Mouse (Mus musculus): ENCODE results near the gene Gnb5. TPM values are rescaled to one million over a fixed set of nuclear protein-coding genes. Genes with fewer than 3 reads are reported as not detected.

The Gnb5 gene
- total and polyA plus RNA-seq, 2 experiments, result 0.74 to 0.78 TPM

DNA sequence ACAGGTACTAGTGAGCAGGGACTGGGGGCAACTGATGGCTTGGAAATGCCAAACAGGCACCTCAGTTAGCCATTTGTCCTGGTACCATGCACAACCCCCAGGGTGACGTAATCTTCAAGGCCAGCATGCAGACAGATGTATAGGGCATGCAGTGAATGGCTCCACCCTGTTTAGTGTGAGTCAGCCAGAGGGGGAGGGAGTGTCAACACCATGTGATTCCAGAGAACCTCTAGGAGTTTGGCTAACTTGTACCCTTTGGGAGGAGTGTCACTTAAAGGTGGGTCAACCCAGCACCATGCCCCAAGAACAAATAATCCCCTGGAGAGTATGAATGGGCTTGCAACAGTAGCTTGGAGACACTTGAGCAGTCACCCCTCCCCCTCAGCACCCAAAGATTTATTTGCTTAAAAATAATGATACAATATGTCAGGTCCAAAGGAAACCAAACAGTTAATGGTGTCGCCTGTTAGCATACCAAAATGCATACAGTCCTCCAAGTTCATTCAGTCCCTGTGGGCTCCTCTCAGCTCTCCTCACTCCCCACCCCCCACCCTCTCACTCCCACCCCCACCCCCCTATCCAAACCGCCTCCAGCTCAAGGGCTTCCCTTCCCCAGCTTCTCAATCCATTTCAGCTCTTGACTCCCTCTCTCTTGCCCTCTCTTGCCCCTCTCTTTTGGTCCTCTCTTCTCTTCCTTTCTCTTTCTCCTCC is 41.9 kb upstream of the Gnb5 start:
- H3K79me2 ChIP-seq (ENCODE audit: control insufficient read depth, insufficient read depth, low read length), result no peaks in the 10 kb centered on the region
- H3K27me3 ChIP-seq (ENCODE audit: control insufficient read depth, insufficient read depth, low read length), result no peaks in the 10 kb centered on the region
- no peak overlapping the region for H3K9ac ChIP-seq (ENCODE audit: low read depth, low read length)
- H3K36me3 ChIP-seq (ENCODE audit: control insufficient read depth, insufficient read depth, low read length), result no peaks in the 10 kb centered on the region
- no peak overlapping the region for H3K27ac ChIP-seq (replicated peaks; ENCODE audit: insufficient read depth, low read depth, low read length)
- TF ChIP-seq CTCF (IDR thresholded peaks at IDR 0.05; ENCODE audit: low read depth, low read length) (no peak), POLR2A (IDR thresholded peaks at IDR 0.05; ENCODE audit: extremely low read depth, insufficient read depth, low read length) (no peak)
- H3K4me3 ChIP-seq (ENCODE audit: insufficient read depth, low read depth, low read length), result no peak overlapping the region
- no peak for DNase-seq (ENCODE audit: extremely low read depth, low read depth, low spot score)
- H3K4me1 ChIP-seq (ENCODE audit: control insufficient read depth, insufficient read depth, low read length), result no peaks in the 10 kb centered on the region
- WGBS, result 90% methylated on average over 3 of the region's 3 CpGs

DNA sequence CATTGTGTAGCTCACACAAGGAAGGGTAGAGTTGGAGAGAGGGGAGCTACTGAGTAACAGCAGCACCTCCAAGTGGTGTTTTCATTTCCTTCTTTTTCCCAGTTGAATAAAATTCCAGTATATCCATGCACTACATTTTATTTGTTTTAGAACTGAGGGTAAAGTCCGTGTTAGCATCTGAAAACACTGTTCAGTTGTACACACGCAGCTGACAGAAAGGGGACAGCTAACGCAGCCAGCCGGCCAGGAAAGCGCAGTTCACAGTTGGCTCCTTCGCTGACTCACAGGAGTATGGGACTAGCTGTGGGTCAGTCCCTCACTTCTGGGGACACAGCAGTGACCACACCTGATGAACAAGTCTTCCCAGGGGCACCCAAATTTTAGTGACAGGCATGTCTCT is 38.9 kb upstream of the Gnb5 start:
- Histone ChIP-seq H3K27me3 (ENCODE audit: control insufficient read depth, insufficient read depth, low read length) (no peaks in the 10 kb centered on the region), H3K4me3 (ENCODE audit: insufficient read depth, low read depth, low read length) (no peak overlapping the region), H3K4me1 (ENCODE audit: control insufficient read depth, insufficient read depth, low read length) (0 out of 2 replicates have a peak, but pooled peaks cover 2% of the 10 kb centered on the region), H3K79me2 (ENCODE audit: control insufficient read depth, insufficient read depth, low read length) (no peaks in the 10 kb centered on the region), H3K27ac (replicated peaks; ENCODE audit: insufficient read depth, low read depth, low read length) (no peak overlapping the region), H3K9ac (ENCODE audit: low read depth, low read length) (no peak overlapping the region), H3K36me3 (ENCODE audit: control insufficient read depth, insufficient read depth, low read length) (no peaks in the 10 kb centered on the region)
- DNase-seq (ENCODE audit: extremely low read depth, low read depth, low spot score), result peak; percentile 33
- no peak for TF ChIP-seq POLR2A (IDR thresholded peaks at IDR 0.05; ENCODE audit: extremely low read depth, insufficient read depth, low read length)
- no peak for TF ChIP-seq CTCF (IDR thresholded peaks at IDR 0.05; ENCODE audit: low read depth, low read length)
- WGBS, result 28% methylated on average over 6 of the region's 6 CpGs

DNA sequence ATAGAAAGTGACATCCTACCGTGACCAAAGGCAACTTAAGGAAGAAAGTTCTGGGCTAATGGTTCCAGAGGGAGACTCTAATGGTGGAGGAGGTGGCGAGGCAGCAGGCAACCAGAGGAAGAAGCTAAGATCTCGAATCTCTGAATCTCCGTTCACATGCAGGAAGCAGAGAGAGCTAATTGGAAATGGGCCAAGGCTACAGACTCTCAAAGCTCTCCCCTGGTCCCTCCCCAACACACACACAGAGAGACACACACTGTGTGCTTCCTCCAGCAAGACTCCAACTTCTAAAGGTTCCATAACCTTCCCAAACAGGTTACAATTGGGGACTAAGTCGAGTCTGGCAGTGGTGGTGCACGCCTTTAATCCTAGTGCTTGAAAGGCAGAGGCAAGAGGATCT is 35.7 kb upstream of the Gnb5 start:
- H3K9ac ChIP-seq (ENCODE audit: low read depth, low read length), result no peak overlapping the region
- WGBS, result 65% methylated on average over 6 of the region's 6 CpGs
- DNase-seq (ENCODE audit: extremely low read depth, low read depth, low spot score), result no peak
- H3K4me3 ChIP-seq (ENCODE audit: insufficient read depth, low read depth, low read length), result no peak overlapping the region
- no peak overlapping the region for H3K27ac ChIP-seq (replicated peaks; ENCODE audit: insufficient read depth, low read depth, low read length)
- H3K27me3 ChIP-seq (ENCODE audit: control insufficient read depth, insufficient read depth, low read length), result no peaks in the 10 kb centered on the region
- H3K4me1 ChIP-seq (ENCODE audit: control insufficient read depth, insufficient read depth, low read length), result 0 out of 2 replicates have a peak, but pooled peaks cover 2% of the 10 kb centered on the region
- TF ChIP-seq CTCF (IDR thresholded peaks at IDR 0.05; ENCODE audit: low read depth, low read length) (no peak), POLR2A (IDR thresholded peaks at IDR 0.05; ENCODE audit: extremely low read depth, insufficient read depth, low read length) (no peak)
- H3K36me3 ChIP-seq (ENCODE audit: control insufficient read depth, insufficient read depth, low read length), result no peaks in the 10 kb centered on the region
- H3K79me2 ChIP-seq (ENCODE audit: control insufficient read depth, insufficient read depth, low read length), result no peaks in the 10 kb centered on the region

DNA sequence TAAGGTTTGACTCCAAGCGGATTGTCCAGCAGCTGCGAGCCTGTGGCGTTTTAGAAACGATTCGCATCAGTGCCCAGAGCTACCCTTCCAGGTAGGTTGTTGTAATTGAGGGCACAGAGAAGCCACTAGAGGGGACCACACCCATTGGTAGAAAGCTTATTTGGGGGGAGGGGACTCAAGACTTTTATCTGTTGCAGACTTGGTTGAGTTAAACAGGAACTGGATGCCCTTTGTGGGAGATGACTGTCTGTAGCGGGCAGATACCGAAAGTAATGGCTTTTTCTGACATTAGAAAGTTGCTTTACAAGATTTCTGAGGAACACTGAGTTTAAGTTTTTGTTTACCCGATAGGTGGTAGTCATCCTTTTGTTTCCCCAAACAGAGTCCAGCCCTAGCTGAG is 34.5 kb upstream of the Gnb5 start:
- no peaks in the 10 kb centered on the region for H3K27me3 ChIP-seq (ENCODE audit: control insufficient read depth, insufficient read depth, low read length)
- no peak overlapping the region for H3K4me3 ChIP-seq (ENCODE audit: insufficient read depth, low read depth, low read length)
- no peak for TF ChIP-seq POLR2A (IDR thresholded peaks at IDR 0.05; ENCODE audit: extremely low read depth, insufficient read depth, low read length)
- TF ChIP-seq CTCF (IDR thresholded peaks at IDR 0.05; ENCODE audit: low read depth, low read length), result no peak
- no peak for DNase-seq (ENCODE audit: extremely low read depth, low read depth, low spot score)
- 0 out of 2 replicates have a peak, but pooled peaks cover 2% of the 10 kb centered on the region for H3K4me1 ChIP-seq (ENCODE audit: control insufficient read depth, insufficient read depth, low read length)
- 97% methylated on average over 8 of the region's 8 CpGs for WGBS
- no peaks in the 10 kb centered on the region for H3K36me3 ChIP-seq (ENCODE audit: control insufficient read depth, insufficient read depth, low read length)
- no peak overlapping the region for H3K9ac ChIP-seq (ENCODE audit: low read depth, low read length)
- H3K27ac ChIP-seq (replicated peaks; ENCODE audit: insufficient read depth, low read depth, low read length), result no peak overlapping the region
- H3K79me2 ChIP-seq (ENCODE audit: control insufficient read depth, insufficient read depth, low read length), result no peaks in the 10 kb centered on the region

DNA sequence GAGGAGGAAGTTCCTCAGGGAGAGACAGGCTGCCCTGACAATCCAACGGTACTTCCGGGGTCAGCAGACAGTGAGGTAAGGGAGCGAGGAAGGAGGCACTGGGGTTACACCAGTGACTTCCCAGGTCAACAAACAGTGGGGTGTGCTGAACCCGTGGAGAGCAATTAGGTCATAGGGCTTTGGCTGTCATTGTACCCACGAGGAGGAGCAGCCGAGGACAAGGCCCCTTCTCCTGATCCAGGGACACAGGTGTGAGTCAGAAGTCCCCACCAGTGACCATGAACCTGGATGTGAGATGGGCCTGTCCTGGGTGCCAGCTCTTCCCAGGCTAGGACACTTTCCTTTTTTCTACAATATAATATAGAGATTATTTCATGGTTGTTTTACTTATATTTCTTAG is 32.4 kb upstream of the Gnb5 start:
- Histone ChIP-seq H3K4me1 (ENCODE audit: control insufficient read depth, insufficient read depth, low read length) (0 out of 2 replicates have a peak, but pooled peaks cover 2% of the 10 kb centered on the region), H3K79me2 (ENCODE audit: control insufficient read depth, insufficient read depth, low read length) (no peaks in the 10 kb centered on the region), H3K36me3 (ENCODE audit: control insufficient read depth, insufficient read depth, low read length) (no peaks in the 10 kb centered on the region), H3K27ac (replicated peaks; ENCODE audit: insufficient read depth, low read depth, low read length) (no peak overlapping the region), H3K4me3 (ENCODE audit: insufficient read depth, low read depth, low read length) (no peak overlapping the region), H3K9ac (ENCODE audit: low read depth, low read length) (no peak overlapping the region), H3K27me3 (ENCODE audit: control insufficient read depth, insufficient read depth, low read length) (no peaks in the 10 kb centered on the region)
- TF ChIP-seq POLR2A (IDR thresholded peaks at IDR 0.05; ENCODE audit: extremely low read depth, insufficient read depth, low read length) (no peak), CTCF (IDR thresholded peaks at IDR 0.05; ENCODE audit: low read depth, low read length) (no peak)
- no peak for DNase-seq (ENCODE audit: extremely low read depth, low read depth, low spot score)
- WGBS, result 43% methylated on average over 6 of the region's 6 CpGs

DNA sequence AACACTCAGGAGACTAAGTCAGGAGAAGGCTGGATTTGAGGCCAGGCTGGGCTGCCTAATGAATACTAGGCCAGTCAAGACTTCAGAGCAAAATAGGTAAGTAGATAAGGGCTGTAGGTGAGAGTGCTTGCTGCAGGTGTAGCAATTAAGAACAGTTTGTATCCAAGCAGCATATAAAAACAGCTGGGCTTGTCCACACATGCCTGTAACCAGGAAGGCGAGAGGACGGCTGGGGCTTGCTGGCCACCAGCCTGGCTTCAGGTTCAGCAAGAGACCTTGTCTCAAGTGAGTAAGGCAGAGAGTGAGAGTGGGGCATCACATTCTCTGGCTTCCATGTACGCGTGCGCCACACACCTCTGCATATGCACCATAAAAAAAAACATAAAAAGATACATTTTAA is 31.6 kb upstream of the Gnb5 start:
- TF ChIP-seq POLR2A (IDR thresholded peaks at IDR 0.05; ENCODE audit: extremely low read depth, insufficient read depth, low read length), result no peak
- TF ChIP-seq CTCF (IDR thresholded peaks at IDR 0.05; ENCODE audit: low read depth, low read length), result no peak
- Histone ChIP-seq H3K27me3 (ENCODE audit: control insufficient read depth, insufficient read depth, low read length) (no peaks in the 10 kb centered on the region), H3K27ac (replicated peaks; ENCODE audit: insufficient read depth, low read depth, low read length) (no peak overlapping the region), H3K4me1 (ENCODE audit: control insufficient read depth, insufficient read depth, low read length) (0 out of 2 replicates have a peak, but pooled peaks cover 2% of the 10 kb centered on the region), H3K79me2 (ENCODE audit: control insufficient read depth, insufficient read depth, low read length) (no peaks in the 10 kb centered on the region), H3K4me3 (ENCODE audit: insufficient read depth, low read depth, low read length) (no peak overlapping the region), H3K9ac (ENCODE audit: low read depth, low read length) (no peak overlapping the region), H3K36me3 (ENCODE audit: control insufficient read depth, insufficient read depth, low read length) (no peaks in the 10 kb centered on the region)
- DNase-seq (ENCODE audit: extremely low read depth, low read depth, low spot score), result no peak
- 96% methylated on average over 5 of the region's 5 CpGs for WGBS

Measured in liver, adult 2 months (tissue).